Mouse (Mus musculus) T-helper 17 cell (primary cell): ENCODE results near the gene Slc50a1.

ENCODE experiments used
- in situ Hi-C, 2 experiments: fragments of 300-600 bp; cut with MboI, MseI; formaldehyde crosslinking; loops; 1 replicate in 1 of 2; 2 replicates in 1 of 2; pipeline ENCODE4 v1.15.1; 2025; ENCODE audit warnings: high pct_unique_total_duplicates in 2 of 2

The Slc50a1 gene

GRCm38 (mm10) chr3:89271760-89272159 is 1.4 kb upstream of the Slc50a1 start:
- in situ Hi-C loops: no loop called here

DNA sequence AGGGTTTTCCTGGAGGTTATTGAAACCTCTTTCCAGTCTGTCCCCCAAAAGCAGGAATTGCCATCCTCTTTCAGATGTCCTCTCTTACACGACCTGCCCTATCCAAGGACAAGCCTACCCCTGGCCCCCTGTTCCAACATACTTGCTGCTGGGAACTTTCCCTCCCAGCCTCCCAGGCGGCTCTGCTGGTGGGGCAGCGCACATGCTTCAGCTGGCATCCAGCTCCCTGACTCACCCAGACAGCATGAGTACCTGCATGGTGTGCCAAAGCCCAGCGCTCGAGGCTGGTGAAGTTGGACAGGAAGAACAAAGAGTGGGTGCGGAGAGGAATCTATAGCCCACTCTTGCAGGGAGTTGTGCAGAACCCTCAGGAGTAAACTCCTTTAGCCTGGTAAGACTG is 521 bp upstream of the Slc50a1 start:
- in situ Hi-C loops: no loop called here

DNA sequence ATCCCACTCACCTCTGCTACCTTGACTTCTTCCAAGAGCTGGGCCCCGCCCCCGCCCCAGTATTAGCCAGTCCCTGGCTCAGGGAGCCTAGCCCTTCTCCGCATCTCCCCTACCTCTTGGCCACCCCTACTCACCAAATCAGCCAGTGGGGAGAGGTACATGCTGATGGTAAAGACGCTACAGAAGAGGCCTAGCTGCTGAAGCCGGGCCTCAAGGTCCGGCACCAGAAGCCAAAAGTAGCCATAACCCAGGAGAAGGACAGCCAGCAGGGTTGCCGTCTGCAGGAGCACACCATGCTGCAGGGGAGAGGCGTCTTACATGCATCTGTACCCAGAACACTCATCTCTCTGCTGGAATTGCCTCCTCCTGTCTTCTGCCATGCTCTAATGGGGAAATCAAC is 1.5 kb downstream of the Slc50a1 start:
- in situ Hi-C loops: no loop called here

- in situ Hi-C loops: no loop called here
These were observed 3.9 kb downstream of the Slc50a1 start for GRCm38 (mm10) chr3:89266439-89266893.

- in situ Hi-C loops: no loop called here
These were observed 8.0 kb downstream of the Slc50a1 start for GRCm38 (mm10) chr3:89262417-89262816.

- in situ Hi-C loops: no loop called here
These were observed 10.2 kb downstream of the Slc50a1 start for GRCm38 (mm10) chr3:89260211-89260610.

- in situ Hi-C loops: no loop called here
These were observed 11.3 kb downstream of the Slc50a1 start, which contains the start of gene Dpm3 for GRCm38 (mm10) chr3:89259076-89259475. TSS of gene Dpm3 (plus strand) at chr3:89259358.

GRCm38 (mm10) chr3:89256177-89256576 is 14.2 kb downstream of the Slc50a1 start:
- in situ Hi-C loops: no loop called here

GRCm38 (mm10) chr3:89254994-89255393 is 15.4 kb downstream of the Slc50a1 start:
- in situ Hi-C loops: no loop called here

- in situ Hi-C loops: no loop called here
These were observed 18.9 kb downstream of the Slc50a1 start for GRCm38 (mm10) chr3:89251365-89251895.

DNA sequence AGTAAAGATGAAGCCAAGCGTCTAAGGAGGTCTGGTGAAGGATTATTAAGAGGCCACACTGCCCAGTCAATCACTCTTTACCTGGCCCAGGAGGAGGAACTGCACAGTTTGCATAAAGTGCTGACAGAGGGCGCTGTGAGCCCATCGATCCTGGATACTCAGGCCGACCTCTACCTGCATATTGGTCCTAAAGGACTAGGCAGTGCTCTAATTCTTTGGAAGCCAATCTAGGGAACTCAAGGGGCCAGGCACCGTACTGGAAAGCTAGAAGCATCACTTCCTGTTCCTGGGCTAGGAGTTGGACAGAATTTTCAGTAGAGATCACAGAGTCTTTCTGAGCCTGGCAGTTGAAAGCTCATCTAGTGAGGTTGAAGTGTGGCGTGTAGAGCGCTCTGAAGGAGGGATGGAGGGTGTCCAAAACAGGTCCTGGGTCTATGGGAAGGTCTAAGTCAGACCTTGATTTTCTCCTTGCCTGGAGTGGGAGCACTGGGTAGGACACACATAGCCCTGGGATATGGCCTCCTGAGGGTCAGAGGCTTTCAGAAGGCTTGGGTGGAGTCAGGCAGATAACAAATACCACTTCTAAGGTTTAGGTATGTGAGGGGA is 19.8 kb downstream of the Slc50a1 start:
- in situ Hi-C loops: no loop called here

GRCm38 (mm10) chr3:89247466-89247865 is 22.9 kb downstream of the Slc50a1 start:
- in situ Hi-C loops: loop anchor here (5.0 to 10.0 kb wide), 4 partner anchors 35 to 1357 kb away; partner anchors contain the start of genes Efna1 (in 2 of the 2), Gm42674 (in 1 of the 2), S100a4 (in 1 of the 2) and S100a5 (in 1 of the 2)

DNA sequence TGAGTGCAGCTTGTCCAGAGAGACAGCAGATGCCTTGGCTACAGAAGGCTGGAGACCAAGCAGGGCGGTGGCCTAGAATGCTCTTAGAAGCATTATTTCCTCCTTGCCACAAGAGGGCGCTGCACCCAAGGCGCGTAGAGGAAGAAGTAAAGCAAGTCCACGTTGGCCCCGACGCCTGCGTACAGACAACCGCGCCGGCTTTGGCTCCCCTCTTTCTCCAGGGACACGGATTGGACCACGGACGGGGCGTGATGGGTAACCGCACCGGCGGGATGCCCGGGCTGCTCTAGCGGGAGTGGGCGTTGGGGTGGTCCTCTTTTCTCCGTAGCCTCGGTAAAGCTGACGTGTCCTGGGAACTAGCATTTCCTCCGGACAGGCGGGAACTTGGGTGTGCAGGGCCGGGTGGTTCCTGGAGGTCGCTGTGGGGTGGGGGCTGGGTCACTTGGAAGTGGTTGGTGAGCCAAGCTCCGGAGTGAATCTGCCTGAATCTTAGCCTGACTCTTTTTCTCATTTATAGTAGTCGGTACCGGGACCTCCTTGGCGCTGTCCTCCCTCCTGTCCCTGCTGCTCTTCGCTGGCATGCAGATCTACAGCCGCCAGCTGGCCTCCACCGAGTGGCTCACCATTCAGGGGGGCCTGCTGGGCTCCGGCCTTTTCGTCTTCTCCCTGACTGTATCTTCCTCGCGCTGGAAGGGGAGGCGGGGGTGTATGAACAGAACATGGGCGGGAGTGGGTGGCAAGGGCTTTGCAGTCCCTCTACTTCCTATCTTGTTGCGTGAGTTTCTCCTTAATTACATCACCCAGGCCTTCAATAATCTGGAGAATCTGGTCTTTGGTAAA is 23.9 kb downstream of the Slc50a1 start, which contains the start of gene Trim46:
Gene Trim46 (minus strand): TSS at position 49 of the 840 bp plus-strand sequence.
- in situ Hi-C loops: loop anchor here (5.0 to 10.0 kb wide), 4 partner anchors 36 to 1358 kb away; partner anchors contain the start of genes Efna1 (in 2 of the 2), Gm42674 (in 1 of the 2), S100a4 (in 1 of the 2) and S100a5 (in 1 of the 2)

GRCm38 (mm10) chr3:89245688-89246171 is 24.6 kb downstream of the Slc50a1 start, which contains the start of gene Krtcap2:
TSS of gene Krtcap2 (plus strand) at chr3:89245966.
- in situ Hi-C loops: loop anchor here (5.0 to 10.0 kb wide), 4 partner anchors 37 to 1359 kb away; partner anchors contain the start of genes Efna1 (in 2 of the 2), Gm42674 (in 1 of the 2), S100a4 (in 1 of the 2) and S100a5 (in 1 of the 2)

DNA sequence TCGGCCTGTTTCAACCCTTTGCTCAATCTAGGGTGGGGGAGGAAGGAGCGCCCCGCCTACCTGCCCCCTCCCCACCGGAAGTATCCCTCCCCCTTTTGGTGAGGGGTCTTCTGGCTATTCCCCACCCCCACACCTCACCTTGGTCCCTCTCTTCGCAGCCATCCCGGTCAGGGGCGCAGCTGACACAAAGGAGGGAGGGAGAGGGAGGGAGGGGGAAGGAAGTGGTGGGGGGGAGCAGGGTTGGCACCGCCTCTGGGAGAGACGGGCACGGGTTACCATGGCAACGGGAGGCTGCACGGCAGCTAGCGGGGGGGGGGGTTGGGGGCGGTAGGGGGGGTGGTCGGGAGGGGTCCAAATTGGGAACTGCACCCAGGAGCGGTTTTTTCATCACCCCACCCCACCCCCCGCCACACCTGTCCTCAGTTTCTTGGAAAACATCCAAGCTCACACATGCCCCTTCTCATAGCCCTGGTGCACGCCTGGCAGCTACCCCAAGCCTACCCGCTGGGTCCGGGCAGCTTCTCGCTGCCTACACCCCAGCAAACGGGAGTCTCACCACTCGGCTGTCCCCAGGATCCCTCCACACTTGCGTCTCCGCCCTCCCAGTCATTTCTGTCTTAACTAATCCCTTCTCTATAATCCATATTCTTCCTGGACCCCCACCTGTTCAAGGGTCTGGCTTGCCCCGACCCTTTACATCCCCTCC is 25.2 kb downstream of the Slc50a1 start:
- in situ Hi-C loops: loop anchor here (5.0 to 10.0 kb wide), 4 partner anchors 37 to 1360 kb away; partner anchors contain the start of genes Efna1 (in 2 of the 2), Gm42674 (in 1 of the 2), S100a4 (in 1 of the 2) and S100a5 (in 1 of the 2)

GRCm38 (mm10) chr3:89244158-89244981 is 26.0 kb downstream of the Slc50a1 start:
- in situ Hi-C loops: loop anchor here in 1 of 2 experiments (10.0 kb wide), 1 partner anchor 1360 kb away; the partner anchor contains the start of genes Gm42674, S100a4 and S100a5

- in situ Hi-C loops: loop anchor here in 1 of 2 experiments (10.0 kb wide), 1 partner anchor 1361 kb away; the partner anchor contains the start of genes Gm42674, S100a4 and S100a5
These were observed 26.8 kb downstream of the Slc50a1 start for GRCm38 (mm10) chr3:89243609-89244008.

GRCm38 (mm10) chr3:89242331-89242895 is 28.0 kb downstream of the Slc50a1 start:
- in situ Hi-C loops: loop anchor here in 1 of 2 experiments (10.0 kb wide), 1 partner anchor 1362 kb away; the partner anchor contains the start of genes Gm42674, S100a4 and S100a5

- in situ Hi-C loops: no loop called here
These were observed 31.9 kb downstream of the Slc50a1 start for GRCm38 (mm10) chr3:89238494-89238893.
